Mouse (Mus musculus) kidney, postnatal 0 days (tissue): Measurements from ENCODE around the gene Smtnl1. TPM values are rescaled to one million over a fixed set of nuclear protein-coding genes. Genes with fewer than 3 reads are reported as not detected.

Source experiments
- ATAC-seq: fragments of 200-750 bp; cut with Nextera tagmentation; replicated peaks from 2 replicates; pipeline ENCODE4 v1.8.0; 2017; ENCODE audit warnings: low read depth, moderate number of reproducible peaks, moderate TSS enrichment, moderate library complexity; ENCODE audit not compliant: low FRiP score
- DNase-seq: peaks from one replicate; pipeline ENCODE4 v3.0.0-alpha.2; 2016; ENCODE audit warnings: low spot score
- H3K27ac ChIP-seq: fragments of 300-500 bp; sonication (generic); 2 replicates; pipeline ENCODE4 v1.5.1; 2014; ENCODE audit warnings: mild to moderate bottlenecking
- H3K27me3 ChIP-seq: fragments of 300-500 bp; sonication (generic); 2 replicates; pipeline ENCODE4 v1.6.1; 2014; ENCODE audit warnings: low read length, mixed read lengths; ENCODE audit not compliant: insufficient read depth
- H3K36me3 ChIP-seq: fragments of 300-500 bp; sonication (generic); 2 replicates; pipeline ENCODE4 v1.6.1; 2014; ENCODE audit warnings: low read length, mixed read lengths; ENCODE audit not compliant: insufficient read depth
- H3K4me1 ChIP-seq: fragments of 300-500 bp; sonication (generic); replicated peaks from 2 replicates; pipeline ENCODE4 v1.6.1; 2014; ENCODE audit warnings: antibody characterized with exemption, low read length, mixed read lengths; ENCODE audit not compliant: insufficient read depth
- H3K4me2 ChIP-seq: fragments of 300-500 bp; sonication (generic); 2 replicates; pipeline ENCODE4 v1.6.1; 2014; ENCODE audit warnings: mild to moderate bottlenecking, low read length, moderate library complexity, mixed read lengths
- H3K4me3 ChIP-seq: fragments of 300-500 bp; sonication (generic); replicated peaks from 2 replicates; pipeline ENCODE4 v1.5.1; 2014; ENCODE audit warnings: low read depth, low read length
- H3K9ac ChIP-seq: fragments of 300-500 bp; sonication (generic); 2 replicates; pipeline ENCODE4 v1.6.1; 2014; ENCODE audit warnings: low read depth, low read length
- H3K9me3 ChIP-seq: fragments of 300-500 bp; sonication (generic); replicated peaks from 2 replicates; pipeline ENCODE4 v1.6.1; 2016; ENCODE audit warnings: low read length, inconsistent platforms, mixed read lengths
- CTCF ChIP-seq: IDR thresholded peaks from 2 replicates; pipeline ENCODE4 v1.5.1; 2016; ENCODE audit warnings: antibody characterized with exemption, low read depth, mild to moderate bottlenecking, moderate library complexity
- WGBS: fragments of 180-500 bp; shearing (Covaris S2); extraction: QIAGEN DNeasy Blood & Tissue Kit; methylation state at CpG from one replicate; pipeline ENCODE4 v1.1.7; 2014; 5-methylcytosine and 5-hydroxymethylcytosine counted together
- polyA plus RNA-seq: library from polyadenylated mRNA; unstranded; fragments of >200 nt; fragmentation: Nextera tagmentation; extraction: Ambion mirVana; gene quantifications from 2 replicates; pipeline ENCODE4 v1.2.1, GENCODE M21; 2015

The Smtnl1 gene
- polyA plus RNA-seq, 1 experiment from 2014 or later, result 0.36 TPM

- Histone ChIP-seq H3K9me3 (no peaks in the 10 kb centered on the region), H3K36me3 (no peaks in the 10 kb centered on the region), H3K4me3 (no peak overlapping the region), H3K27me3 (no peaks in the 10 kb centered on the region), H3K4me2 (no peak overlapping the region), H3K27ac (no peak overlapping the region), H3K4me1 (peaks cover 3% of the 10 kb centered on the region; the same call in 1 of the 2 replicates), H3K9ac (no peak overlapping the region)
- TF ChIP-seq CTCF, result no peak
- WGBS, result 81% methylated on average over 6 of the region's 6 CpGs
- DNase-seq (no peak), ATAC-seq (no peak)
Observed at GRCm38 (mm10) chr2:84770501-84770900, 52.0 kb downstream of the Smtnl1 start.

- Histone ChIP-seq H3K27me3 (no peaks in the 10 kb centered on the region), H3K4me3 (no peak overlapping the region), H3K9ac (no peak overlapping the region), H3K4me2 (no peak overlapping the region), H3K27ac (no peak overlapping the region), H3K4me1 (no peaks in the 10 kb centered on the region), H3K9me3 (no peaks in the 10 kb centered on the region), H3K36me3 (no peaks in the 10 kb centered on the region)
- 32% methylated on average over 1 of the region's 1 CpGs for WGBS
- TF ChIP-seq CTCF, result no peak
- ATAC-seq (no peak), DNase-seq (no peak)
Observed at GRCm38 (mm10) chr2:84762818-84763217, 59.6 kb downstream of the Smtnl1 start.

- no peak overlapping the region for H3K4me3 ChIP-seq
- DNase-seq, result no peak
- no peaks in the 10 kb centered on the region for H3K9me3 ChIP-seq
- no peak overlapping the region for H3K4me2 ChIP-seq
- H3K27me3 ChIP-seq, result no peaks in the 10 kb centered on the region
- no peak for TF ChIP-seq CTCF
- no peak for ATAC-seq
- H3K27ac ChIP-seq, result no peak overlapping the region
- no peaks in the 10 kb centered on the region for H3K4me1 ChIP-seq
- no peak overlapping the region for H3K9ac ChIP-seq
- 56% methylated on average over 4 of the region's 4 CpGs for WGBS
- H3K36me3 ChIP-seq, result no peaks in the 10 kb centered on the region
Observed at GRCm38 (mm10) chr2:84762295-84762694, 60.2 kb downstream of the Smtnl1 start.

- H3K4me2 ChIP-seq, result no peak overlapping the region
- no peak for TF ChIP-seq CTCF
- no peaks in the 10 kb centered on the region for H3K4me1 ChIP-seq
- H3K9ac ChIP-seq, result no peak overlapping the region
- no peak overlapping the region for H3K27ac ChIP-seq
- 68% methylated on average over 1 of the region's 1 CpGs for WGBS
- H3K4me3 ChIP-seq, result no peak overlapping the region
- H3K36me3 ChIP-seq, result no peaks in the 10 kb centered on the region
- no peaks in the 10 kb centered on the region for H3K27me3 ChIP-seq
- no peaks in the 10 kb centered on the region for H3K9me3 ChIP-seq
- ATAC-seq (no peak), DNase-seq (no peak)
Observed at GRCm38 (mm10) chr2:84761840-84762239, 60.6 kb downstream of the Smtnl1 start.

- WGBS, result 82% methylated on average over 3 of the region's 3 CpGs
- Histone ChIP-seq H3K9ac (no peak overlapping the region), H3K4me2 (no peak overlapping the region), H3K27me3 (no peaks in the 10 kb centered on the region), H3K36me3 (no peaks in the 10 kb centered on the region), H3K4me1 (no peaks in the 10 kb centered on the region), H3K4me3 (no peak overlapping the region), H3K9me3 (no peaks in the 10 kb centered on the region), H3K27ac (no peak overlapping the region)
- DNase-seq (no peak), ATAC-seq (no peak)
- no peak for TF ChIP-seq CTCF
Observed at GRCm38 (mm10) chr2:84761309-84761708, 61.1 kb downstream of the Smtnl1 start.

Other genes starting within 250 kb of the Smtnl1 start
- 35.0 and 37.4 TPM in 2 replicates for gene Ctnnd1, start 171.9 kb downstream of the Smtnl1 start, polyA plus RNA-seq
- gene Btbd18, start 163.6 kb downstream of the Smtnl1 start, polyA plus RNA-seq, result 0.09 and 0.18 TPM in 2 replicates
- gene Selenoh, start 151.9 kb downstream of the Smtnl1 start, polyA plus RNA-seq, result 243 and 244 TPM in 2 replicates
- not detected in 2 replicates for gene Gm28635, start 144.6 kb downstream of the Smtnl1 start, polyA plus RNA-seq
- 33.3 and 34.6 TPM in 2 replicates for gene Med19, start 144.2 kb downstream of the Smtnl1 start, polyA plus RNA-seq
- 189 and 199 TPM in 2 replicates for gene Tmx2, start 143.5 kb downstream of the Smtnl1 start, polyA plus RNA-seq
- 25.9 and 29.2 TPM in 2 replicates for gene Zdhhc5, start 107.5 kb downstream of the Smtnl1 start, polyA plus RNA-seq
- 24.5 and 26.0 TPM in 2 replicates for gene Clp1, start 95.3 kb downstream of the Smtnl1 start, polyA plus RNA-seq
- 4.1 TPM in 2 replicates for gene Ypel4, start 88.6 kb downstream of the Smtnl1 start, polyA plus RNA-seq
- 8.7 and 9.3 TPM in 2 replicates for gene Gm19426, start 79.0 kb downstream of the Smtnl1 start, polyA plus RNA-seq
- gene Serping1, start 47.2 kb downstream of the Smtnl1 start, polyA plus RNA-seq, result 140 and 156 TPM in 2 replicates
- gene Ube2l6, start 23.8 kb downstream of the Smtnl1 start, polyA plus RNA-seq, result 30.5 and 33.9 TPM in 2 replicates
- gene Timm10, start 4.3 kb upstream of the Smtnl1 start, polyA plus RNA-seq, result 63.6 and 71.1 TPM in 2 replicates
- 8.3 and 8.5 TPM in 2 replicates for gene Slc43a1, start 16.2 kb upstream of the Smtnl1 start, polyA plus RNA-seq
- 1.1 and 1.3 TPM in 2 replicates for gene Rtn4rl2, start 64.1 kb upstream of the Smtnl1 start, polyA plus RNA-seq
- gene Slc43a3, start 113.9 kb upstream of the Smtnl1 start, polyA plus RNA-seq, result 36.7 and 41.4 TPM in 2 replicates
- gene Prg2, start 157.8 kb upstream of the Smtnl1 start, polyA plus RNA-seq, result not detected in 2 replicates
- not detected in 2 replicates for gene Prg3, start 165.6 kb upstream of the Smtnl1 start, polyA plus RNA-seq
- gene Ssrp1, start 214.6 kb upstream of the Smtnl1 start, polyA plus RNA-seq, result 167 and 194 TPM in 2 replicates
- gene P2rx3, start 214.8 kb upstream of the Smtnl1 start, polyA plus RNA-seq, result 0.14 and 0.40 TPM in 2 replicates
- gene Tnks1bp1, start 225.4 kb upstream of the Smtnl1 start, polyA plus RNA-seq, result 21.8 and 27.9 TPM in 2 replicates